Mouse (Mus musculus) intestine, embryonic 14.5 days (tissue): ENCODE results near the gene Top2b. TPM values are rescaled to one million over a fixed set of nuclear protein-coding genes. Genes with fewer than 3 reads are reported as not detected.
A peak's percentile ranks its signal among the peaks of the same experiment; 100 is the strongest.

Experiments used
- ATAC-seq: fragments of 200-750 bp; cut with Nextera tagmentation; replicated peaks from 2 replicates; pipeline ENCODE4 v1.8.0; 2017; ENCODE audit warnings: low read depth, moderate number of reproducible peaks, moderate TSS enrichment, moderate library complexity; ENCODE audit not compliant: low FRiP score, low TSS enrichment
- DNase-seq: peaks from one replicate; pipeline ENCODE4 v3.0.0-alpha.2; 2018; ENCODE audit warnings: low spot score
- H3K27ac ChIP-seq: fragments of 300-500 bp; sonication (generic); 2 replicates; pipeline ENCODE4 v1.5.1; 2014; ENCODE audit warnings: low read depth, mild to moderate bottlenecking, control low read depth
- H3K27me3 ChIP-seq: fragments of 300-500 bp; sonication (generic); replicated peaks from 2 replicates; pipeline ENCODE4 v1.6.1; 2014; ENCODE audit warnings: low read length, control low read depth; ENCODE audit not compliant: control insufficient read depth, insufficient read depth
- H3K36me3 ChIP-seq: fragments of 300-500 bp; sonication (generic); 2 replicates; pipeline ENCODE4 v1.6.1; 2014; ENCODE audit warnings: low read length, control low read depth; ENCODE audit not compliant: control insufficient read depth, insufficient read depth
- H3K4me1 ChIP-seq: fragments of 300-500 bp; sonication (generic); replicated peaks from 2 replicates; pipeline ENCODE4 v1.6.1; 2014; ENCODE audit warnings: low read length, control low read depth, mixed read lengths; ENCODE audit not compliant: control insufficient read depth, insufficient read depth
- H3K4me2 ChIP-seq: fragments of 300-500 bp; sonication (generic); 2 replicates; pipeline ENCODE4 v1.6.1; 2014; ENCODE audit warnings: low read length
- H3K4me3 ChIP-seq: fragments of 300-500 bp; sonication (generic); 2 replicates; pipeline ENCODE4 v1.5.1; 2014; ENCODE audit warnings: low read depth, low read length, control low read depth, mixed read lengths
- H3K9ac ChIP-seq: fragments of 300-500 bp; sonication (generic); 2 replicates; pipeline ENCODE4 v1.6.1; 2014; ENCODE audit warnings: mild to moderate bottlenecking, low read length
- H3K9me3 ChIP-seq: fragments of 300-500 bp; sonication (generic); 2 replicates; pipeline ENCODE4 v1.6.1; 2016; ENCODE audit warnings: low read length, control low read depth; ENCODE audit not compliant: control insufficient read depth
- WGBS: fragments of 180-500 bp; shearing (Covaris S2); extraction: QIAGEN DNeasy Blood & Tissue Kit; methylation state at CpG from one replicate; pipeline ENCODE4 v1.1.7; 2014; 5-methylcytosine and 5-hydroxymethylcytosine counted together
- polyA plus RNA-seq: library from polyadenylated mRNA; unstranded; fragments of >200 nt; fragmentation: Nextera tagmentation; extraction: Ambion mirVana; gene quantifications from 2 replicates; pipeline ENCODE4 v1.2.1, GENCODE M21; 2014

Top2b gene
- polyA plus RNA-seq, 1 experiment from 2014 or later, result 62.7 TPM

GRCm38 (mm10) chr14:16335835-16336417 lies 29.1 kb upstream of the Top2b start:
- WGBS, result 24% methylated on average over 3 of the region's 3 CpGs
- no peaks in the 10 kb centered on the region for H3K9me3 ChIP-seq
- H3K36me3 ChIP-seq, result no peaks in the 10 kb centered on the region
- ATAC-seq (0 out of 2 replicates have a peak, but pooled peaks have one; percentile 19), DNase-seq (no peak)
- no peak overlapping the region for H3K4me3 ChIP-seq
- no peak overlapping the region for H3K4me2 ChIP-seq
- H3K27me3 ChIP-seq, result no peaks in the 10 kb centered on the region
- no peak overlapping the region for H3K27ac ChIP-seq
- H3K4me1 ChIP-seq, result no peaks in the 10 kb centered on the region; the same call in 1 of the 2 replicates
- no peak overlapping the region for H3K9ac ChIP-seq

- 70% methylated on average over 9 of the region's 9 CpGs for WGBS
- Histone ChIP-seq H3K27ac (no peak overlapping the region), H3K9ac (no peak overlapping the region), H3K36me3 (no peaks in the 10 kb centered on the region), H3K27me3 (no peaks in the 10 kb centered on the region), H3K4me3 (no peak overlapping the region), H3K4me1 (no peaks in the 10 kb centered on the region), H3K4me2 (no peak overlapping the region), H3K9me3 (no peaks in the 10 kb centered on the region)
- no peak for DNase-seq
- no peak for ATAC-seq
Observed at GRCm38 (mm10) chr14:16347505-16347904, 17.5 kb upstream of the Top2b start.

- H3K4me2 ChIP-seq, result no peak overlapping the region
- 0 out of 2 replicates have a peak, but pooled peaks cover 5% of the 10 kb centered on the region for H3K4me1 ChIP-seq
- DNase-seq, result no peak
- ATAC-seq, result no peak
- H3K4me3 ChIP-seq, result no peak overlapping the region
- no peak overlapping the region for H3K27ac ChIP-seq
- WGBS, result 80% methylated on average over 1 of the region's 1 CpGs
- H3K27me3 ChIP-seq, result no peaks in the 10 kb centered on the region
- no peaks in the 10 kb centered on the region for H3K36me3 ChIP-seq
- no peaks in the 10 kb centered on the region for H3K9me3 ChIP-seq
- no peak overlapping the region for H3K9ac ChIP-seq
Observed at GRCm38 (mm10) chr14:16359704-16360103, 5.3 kb upstream of the Top2b start.

GRCm38 (mm10) chr14:16364161-16364831 lies 683 bp upstream of the Top2b start:
- H3K4me1 ChIP-seq, result peaks cover 16% of the 10 kb centered on the region
- no peaks in the 10 kb centered on the region for H3K9me3 ChIP-seq
- H3K27me3 ChIP-seq, result no peaks in the 10 kb centered on the region
- H3K9ac ChIP-seq, result peak overlapping the region; percentile 95
- H3K36me3 ChIP-seq, result no peaks in the 10 kb centered on the region
- ATAC-seq (peak; percentile 74), DNase-seq (no peak)
- H3K4me3 ChIP-seq, result peak overlapping the region; percentile 94
- H3K4me2 ChIP-seq, result peak overlapping the region; percentile 70
- WGBS, result under 1% methylated on average over 18 of the region's 32 CpGs
- H3K27ac ChIP-seq, result peak overlapping the region; percentile 97

GRCm38 (mm10) chr14:16365362-16366173 lies 589 bp downstream of the Top2b start:
- Histone ChIP-seq H3K4me2 (peak overlapping the region; percentile 84), H3K4me3 (peak overlapping the region; percentile 94), H3K27ac (peak overlapping the region; percentile 97), H3K4me1 (peaks cover 16% of the 10 kb centered on the region), H3K9me3 (no peaks in the 10 kb centered on the region), H3K36me3 (no peaks in the 10 kb centered on the region), H3K27me3 (no peaks in the 10 kb centered on the region), H3K9ac (peak overlapping the region; percentile 95)
- WGBS, result under 1% methylated on average over 87 of the region's 87 CpGs
- peak; percentile 72 for ATAC-seq
- peak; percentile 84 for DNase-seq

DNA sequence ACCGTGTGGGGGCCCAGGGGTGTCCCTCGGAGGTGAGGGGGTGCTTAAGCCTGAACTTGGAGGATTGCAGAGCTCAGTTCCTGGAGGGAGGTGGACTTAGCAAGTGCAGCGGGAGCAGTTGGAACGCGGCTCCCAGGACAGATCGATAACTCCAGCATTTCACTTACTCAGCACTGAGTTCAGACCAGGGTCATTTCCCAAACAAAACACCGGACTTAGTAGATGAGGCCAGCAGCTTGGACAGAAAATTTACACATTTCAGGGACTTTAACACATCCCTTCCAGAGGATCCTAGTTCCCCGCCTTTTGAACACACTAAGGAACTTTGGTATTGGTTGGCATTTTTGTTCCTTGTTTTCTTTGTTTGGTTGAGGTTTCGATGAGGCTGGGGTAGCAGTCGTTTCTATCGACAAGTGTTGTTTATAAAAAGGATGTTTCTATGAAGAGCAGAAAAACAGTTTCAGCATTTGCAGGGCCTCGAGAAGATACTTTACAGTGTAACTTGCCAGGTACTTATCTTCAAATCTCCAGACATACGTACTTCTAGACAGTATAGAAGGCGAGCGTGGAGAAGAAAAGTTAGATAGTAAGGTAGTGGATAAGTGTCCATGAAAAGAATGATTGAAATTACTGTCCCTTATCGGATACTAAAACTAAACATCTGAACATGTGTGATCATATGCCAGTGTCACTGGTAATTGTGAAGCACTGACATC lies 1.4 kb downstream of the Top2b start:
- Histone ChIP-seq H3K9me3 (no peaks in the 10 kb centered on the region), H3K4me3 (peak overlapping the region; percentile 94), H3K36me3 (no peaks in the 10 kb centered on the region), H3K27ac (peak overlapping the region; percentile 97), H3K4me1 (peaks cover 16% of the 10 kb centered on the region), H3K27me3 (no peaks in the 10 kb centered on the region), H3K4me2 (peak overlapping the region; percentile 84), H3K9ac (peak overlapping the region; percentile 95)
- 8% methylated on average over 16 of the region's 16 CpGs for WGBS
- ATAC-seq (peak; percentile 5), DNase-seq (no peak)

DNA sequence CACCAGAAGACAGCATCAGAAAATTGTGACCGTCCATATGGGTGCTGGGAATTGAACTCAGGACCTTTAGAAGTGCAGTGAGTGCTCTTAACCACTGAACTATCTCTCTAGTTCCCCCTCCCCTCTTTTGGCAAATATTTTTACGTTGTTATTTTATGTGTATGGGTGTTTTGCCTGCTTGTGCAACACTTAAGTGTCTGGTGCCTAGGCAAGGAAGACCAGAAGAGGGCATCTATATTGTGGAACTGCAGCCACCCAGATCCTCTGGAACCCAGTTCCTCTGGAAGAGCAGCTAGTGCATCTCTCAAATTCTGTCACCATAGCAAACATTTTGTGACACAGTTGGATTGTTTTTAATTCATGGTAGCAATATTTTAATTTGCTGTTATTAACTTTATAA lies 2.0 kb downstream of the Top2b start:
- Histone ChIP-seq H3K4me3 (peak overlapping the region; percentile 94), H3K9ac (peak overlapping the region; percentile 95; the same call in 1 of the 2 replicates), H3K4me1 (peaks cover 16% of the 10 kb centered on the region), H3K4me2 (peak overlapping the region; percentile 84), H3K9me3 (no peaks in the 10 kb centered on the region), H3K27ac (no peak overlapping the region), H3K36me3 (no peaks in the 10 kb centered on the region), H3K27me3 (no peaks in the 10 kb centered on the region)
- WGBS, result 40% methylated on average over 2 of the region's 2 CpGs
- ATAC-seq (no peak), DNase-seq (no peak)

GRCm38 (mm10) chr14:16372761-16373160 lies 7.8 kb downstream of the Top2b start:
- Histone ChIP-seq H3K27ac (no peak overlapping the region), H3K9me3 (no peaks in the 10 kb centered on the region), H3K27me3 (no peaks in the 10 kb centered on the region), H3K9ac (no peak overlapping the region), H3K36me3 (no peaks in the 10 kb centered on the region), H3K4me2 (no peak overlapping the region), H3K4me1 (0 out of 2 replicates have a peak, but pooled peaks cover 3% of the 10 kb centered on the region), H3K4me3 (no peak overlapping the region)
- no peak for ATAC-seq
- no peak for DNase-seq
